Mouse (Mus musculus) kidney, postnatal 0 days (tissue): ENCODE data around the gene Tars. TPM values are rescaled to one million over a fixed set of nuclear protein-coding genes. Genes with fewer than 3 reads are reported as not detected.
A peak's percentile ranks its signal among the peaks of the same experiment; 100 is the strongest.

Source experiments
- ATAC-seq: fragments of 200-750 bp; cut with Nextera tagmentation; replicated peaks from 2 replicates; pipeline ENCODE4 v1.8.0; 2017; ENCODE audit warnings: low read depth, moderate number of reproducible peaks, moderate TSS enrichment, moderate library complexity; ENCODE audit not compliant: low FRiP score
- DNase-seq: peaks from one replicate; pipeline ENCODE4 v3.0.0-alpha.2; 2016; ENCODE audit warnings: low spot score
- H3K27ac ChIP-seq: fragments of 300-500 bp; sonication (generic); 2 replicates; pipeline ENCODE4 v1.5.1; 2014; ENCODE audit warnings: mild to moderate bottlenecking
- H3K27me3 ChIP-seq: fragments of 300-500 bp; sonication (generic); 2 replicates; pipeline ENCODE4 v1.6.1; 2014; ENCODE audit warnings: low read length, mixed read lengths; ENCODE audit not compliant: insufficient read depth
- H3K36me3 ChIP-seq: fragments of 300-500 bp; sonication (generic); 2 replicates; pipeline ENCODE4 v1.6.1; 2014; ENCODE audit warnings: low read length, mixed read lengths; ENCODE audit not compliant: insufficient read depth
- H3K4me1 ChIP-seq: fragments of 300-500 bp; sonication (generic); replicated peaks from 2 replicates; pipeline ENCODE4 v1.6.1; 2014; ENCODE audit warnings: antibody characterized with exemption, low read length, mixed read lengths; ENCODE audit not compliant: insufficient read depth
- H3K4me2 ChIP-seq: fragments of 300-500 bp; sonication (generic); 2 replicates; pipeline ENCODE4 v1.6.1; 2014; ENCODE audit warnings: mild to moderate bottlenecking, low read length, moderate library complexity, mixed read lengths
- H3K4me3 ChIP-seq: fragments of 300-500 bp; sonication (generic); replicated peaks from 2 replicates; pipeline ENCODE4 v1.5.1; 2014; ENCODE audit warnings: low read depth, low read length
- H3K9ac ChIP-seq: fragments of 300-500 bp; sonication (generic); 2 replicates; pipeline ENCODE4 v1.6.1; 2014; ENCODE audit warnings: low read depth, low read length
- H3K9me3 ChIP-seq: fragments of 300-500 bp; sonication (generic); replicated peaks from 2 replicates; pipeline ENCODE4 v1.6.1; 2016; ENCODE audit warnings: low read length, inconsistent platforms, mixed read lengths
- CTCF ChIP-seq: IDR thresholded peaks from 2 replicates; pipeline ENCODE4 v1.5.1; 2016; ENCODE audit warnings: antibody characterized with exemption, low read depth, mild to moderate bottlenecking, moderate library complexity
- WGBS: fragments of 180-500 bp; shearing (Covaris S2); extraction: QIAGEN DNeasy Blood & Tissue Kit; methylation state at CpG from one replicate; pipeline ENCODE4 v1.1.7; 2014; 5-methylcytosine and 5-hydroxymethylcytosine counted together
- polyA plus RNA-seq: library from polyadenylated mRNA; unstranded; fragments of >200 nt; fragmentation: Nextera tagmentation; extraction: Ambion mirVana; gene quantifications from 2 replicates; pipeline ENCODE4 v1.2.1, GENCODE M21; 2015

Tars gene
- polyA plus RNA-seq = 43.2 and 52.5 TPM in 2 replicates

GRCm38 (mm10) chr15:11399356-11400067 lies at the start of gene Tars:
Gene Tars, minus strand, starts transcription at chr15:11399665.
- ATAC-seq (peak; percentile 100), DNase-seq (peak; percentile 100)
- TF ChIP-seq CTCF = 0 out of 2 replicates have a peak, but pooled peaks have one; percentile 22
- Histone ChIP-seq H3K36me3 (0 out of 2 replicates have a peak, but pooled peaks cover 6% of the 10 kb centered on the region), H3K27me3 (no peaks in the 10 kb centered on the region), H3K9ac (peak within 1 kb of the TSS; percentile 66), H3K9me3 (no peaks in the 10 kb centered on the region), H3K4me3 (peak within 1 kb of the TSS; percentile 62), H3K4me1 (no peaks in the 10 kb centered on the region), H3K4me2 (peak within 1 kb of the TSS; percentile 76), H3K27ac (peak within 1 kb of the TSS; percentile 70; the same call in 1 of the 2 replicates)
- under 1% methylated on average over 42 of the region's 42 CpGs for WGBS

DNA sequence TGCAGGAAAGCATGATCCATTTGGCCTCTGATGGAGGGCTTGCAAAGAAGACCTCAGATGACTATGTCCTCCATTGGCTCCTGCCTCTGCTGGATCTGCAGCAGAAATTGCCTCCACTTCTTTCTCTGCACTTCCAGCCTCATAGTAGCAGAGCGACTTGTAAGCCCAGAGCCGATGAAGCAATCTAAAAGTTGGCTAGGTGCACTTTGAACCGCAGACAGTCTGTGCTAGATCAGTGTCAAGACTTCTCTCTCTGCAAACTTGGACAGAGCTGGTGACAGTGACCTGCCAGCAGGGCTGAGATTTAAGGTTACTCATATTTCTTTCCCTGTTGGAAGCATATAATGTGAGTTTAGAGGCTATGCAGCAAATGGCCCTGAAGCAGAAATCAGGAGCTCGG lies 37.9 kb upstream of the Tars start:
- no peaks in the 10 kb centered on the region for H3K4me1 ChIP-seq
- 83% methylated on average over 4 of the region's 4 CpGs for WGBS
- ATAC-seq = no peak

GRCm38 (mm10) chr15:11436709-11437280 lies 37.3 kb upstream of the Tars start:
- Histone ChIP-seq H3K27me3 (no peaks in the 10 kb centered on the region), H3K4me3 (no peak overlapping the region), H3K4me1 (no peaks in the 10 kb centered on the region), H3K27ac (no peak overlapping the region), H3K9me3 (no peaks in the 10 kb centered on the region), H3K9ac (no peak overlapping the region), H3K4me2 (no peak overlapping the region), H3K36me3 (no peaks in the 10 kb centered on the region)
- no peak for DNase-seq
- WGBS = 91% methylated on average over 15 of the region's 15 CpGs
- no peak for TF ChIP-seq CTCF
- no peak for ATAC-seq

More for the DNA sequence above, 37.9 kb upstream of the Tars start:
- TF ChIP-seq CTCF = no peak
- Histone ChIP-seq H3K9me3 (no peaks in the 10 kb centered on the region), H3K27ac (no peak overlapping the region), H3K27me3 (no peaks in the 10 kb centered on the region), H3K36me3 (no peaks in the 10 kb centered on the region), H3K9ac (no peak overlapping the region), H3K4me3 (no peak overlapping the region), H3K4me2 (no peak overlapping the region)
- no peak for DNase-seq

DNA sequence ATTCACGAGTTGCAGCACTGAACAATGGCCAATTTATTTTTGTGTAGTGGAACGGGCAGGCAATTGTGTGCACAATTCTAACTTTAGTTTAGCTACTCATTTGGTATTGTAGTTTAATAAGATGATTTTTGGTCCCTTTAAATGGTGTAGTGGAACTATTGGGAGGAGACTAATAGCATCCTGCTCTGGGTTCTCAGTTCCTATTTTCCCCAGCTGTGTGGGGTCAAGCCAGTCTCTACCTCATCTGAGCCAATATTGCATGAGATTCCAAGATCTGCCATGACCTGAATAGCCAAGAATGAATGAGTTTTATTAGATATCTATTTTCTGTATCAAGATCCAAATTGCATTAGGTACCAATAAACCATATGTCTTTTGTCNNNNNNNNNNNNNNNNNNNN lies 27.4 kb upstream of the Tars start:
- Histone ChIP-seq H3K27me3 (no peaks in the 10 kb centered on the region), H3K4me3 (no peak overlapping the region), H3K9me3 (no peaks in the 10 kb centered on the region), H3K36me3 (no peaks in the 10 kb centered on the region), H3K9ac (no peak overlapping the region), H3K4me1 (no peaks in the 10 kb centered on the region), H3K4me2 (no peak overlapping the region), H3K27ac (no peak overlapping the region)
- ATAC-seq (no peak), DNase-seq (no peak)
- TF ChIP-seq CTCF = no peak
- 85% methylated on average over 2 of the region's 2 CpGs for WGBS

- no peak for ATAC-seq
- no peak for TF ChIP-seq CTCF
- H3K9me3 ChIP-seq = no peaks in the 10 kb centered on the region
- no peak overlapping the region for H3K27ac ChIP-seq
- H3K36me3 ChIP-seq = no peaks in the 10 kb centered on the region
- no peaks in the 10 kb centered on the region for H3K4me1 ChIP-seq
- H3K4me3 ChIP-seq = no peak overlapping the region
- DNase-seq = no peak
- 92% methylated on average over 1 of the region's 1 CpGs for WGBS
- no peak overlapping the region for H3K4me2 ChIP-seq
- H3K27me3 ChIP-seq = no peaks in the 10 kb centered on the region
- H3K9ac ChIP-seq = no peak overlapping the region
Observed at GRCm38 (mm10) chr15:11413484-11413883, 14.0 kb upstream of the Tars start.

DNA sequence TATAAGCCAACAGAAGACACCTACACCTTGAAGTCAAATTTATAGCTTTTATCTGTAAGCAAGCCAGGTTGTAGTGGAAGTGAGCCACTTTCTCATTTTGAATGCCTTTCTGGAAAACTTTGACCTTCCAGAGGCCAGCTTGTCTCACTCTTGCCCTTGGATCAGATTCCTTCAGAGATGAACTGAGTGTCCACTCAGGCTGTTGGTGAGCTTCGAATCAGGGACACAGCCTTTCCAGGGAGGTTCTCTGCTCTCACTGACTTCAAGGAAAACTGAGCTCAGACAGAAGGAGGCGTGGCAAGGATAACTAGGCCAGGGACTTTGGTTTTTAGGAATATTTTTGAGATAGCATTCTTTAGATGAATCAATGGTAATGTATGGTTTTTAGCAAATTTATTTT lies 13.1 kb upstream of the Tars start:
- H3K36me3 ChIP-seq = no peaks in the 10 kb centered on the region
- no peak overlapping the region for H3K4me2 ChIP-seq

More for the DNA sequence above, 13.1 kb upstream of the Tars start:
- Histone ChIP-seq H3K27me3 (no peaks in the 10 kb centered on the region), H3K27ac (no peak overlapping the region), H3K9me3 (no peaks in the 10 kb centered on the region), H3K4me3 (no peak overlapping the region), H3K9ac (no peak overlapping the region), H3K4me1 (no peaks in the 10 kb centered on the region)
- DNase-seq (no peak), ATAC-seq (no peak)
- TF ChIP-seq CTCF = no peak
- 61% methylated on average over 2 of the region's 2 CpGs for WGBS
